Mouse (Mus musculus): Measurements from ENCODE around the gene Aldh5a1.
"Not testable (repeated sequence)": the region's sequence is repeated elsewhere in the genome, so short reads cannot be mapped to it uniquely, and the experiment has no call there.

Aldh5a1 gene

DNA sequence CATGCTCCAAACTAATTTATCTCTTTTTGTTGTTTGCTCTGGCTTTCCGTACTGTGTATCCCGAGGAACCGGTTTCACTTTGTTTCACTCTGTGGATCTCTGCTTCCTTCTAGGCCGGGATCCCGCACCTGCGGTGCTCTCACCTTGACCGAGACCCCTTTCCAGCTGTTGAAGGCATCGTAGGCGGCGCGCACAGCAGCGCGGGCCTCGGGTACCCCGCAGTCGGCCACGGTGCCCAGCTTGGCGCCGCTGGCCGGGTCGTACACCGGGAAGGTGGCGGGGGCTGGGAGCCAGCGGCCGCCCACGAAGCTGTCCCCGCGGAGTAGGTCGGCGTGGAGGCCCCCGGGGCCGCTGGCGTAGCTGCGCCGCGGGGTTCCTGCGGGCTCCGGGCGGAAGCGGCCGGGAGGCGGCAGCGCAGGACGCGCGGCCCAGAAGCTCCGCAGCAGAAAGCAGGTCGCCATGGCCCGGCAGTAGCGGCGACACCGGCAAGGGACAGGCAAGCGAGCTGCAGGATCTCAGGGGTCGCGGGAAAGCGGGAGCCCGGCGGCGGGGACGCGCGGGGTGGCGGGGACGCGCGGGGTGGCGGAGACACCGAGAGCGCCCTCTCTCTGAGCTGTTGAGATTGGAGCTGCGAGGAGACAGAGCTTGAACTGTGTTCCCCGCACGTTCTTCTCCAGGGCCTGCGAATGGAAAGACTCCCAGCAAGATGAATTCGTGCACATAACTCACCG, at the start of gene Aldh5a1:
Aldh5a1 (minus strand) TSS at position 554 of the 731 bp plus-strand sequence.
- peak; percentile 65 for DNase-seq (ENCODE audit: low spot score)

DNA sequence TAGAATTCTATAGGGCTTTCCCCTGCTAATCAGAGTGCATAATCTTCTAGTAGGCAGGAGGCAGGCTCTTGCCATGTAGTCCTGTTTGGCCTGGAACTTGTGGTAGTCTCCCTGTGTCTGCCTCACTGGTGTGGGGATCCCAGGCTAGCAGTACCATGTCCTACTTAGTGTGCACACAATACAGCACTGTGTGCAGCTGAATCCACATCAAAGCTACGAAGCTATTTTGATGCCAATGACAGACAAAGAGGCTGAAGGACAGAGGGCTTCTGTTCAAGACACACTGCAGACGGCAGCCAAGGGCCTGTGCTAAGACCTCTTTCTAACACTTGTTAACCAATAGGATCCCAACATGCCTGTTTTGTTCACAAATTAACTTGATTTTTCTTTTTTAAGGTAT, 48.0 kb upstream of the Aldh5a1 start:
- DNase-seq (ENCODE audit: low spot score) = no peak

DNA sequence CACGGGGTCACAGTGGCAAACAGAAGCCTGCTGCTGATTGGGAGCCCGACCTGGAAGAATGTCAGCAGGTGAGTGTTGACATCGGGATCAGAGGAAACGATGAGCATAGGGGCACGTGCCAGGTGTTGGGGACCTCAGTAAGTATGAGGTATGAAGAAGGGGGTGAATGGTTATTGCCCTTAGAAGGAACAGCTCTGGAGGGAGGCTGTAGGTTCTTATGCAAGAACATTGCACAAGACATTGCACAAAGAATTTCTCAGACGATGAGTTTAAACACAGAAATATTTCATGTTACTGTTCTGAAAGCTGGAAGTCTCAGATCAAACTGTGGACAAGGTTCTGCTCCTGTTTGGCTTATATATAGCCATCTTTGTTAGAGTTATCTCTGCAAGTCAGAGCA, 43.6 kb upstream of the Aldh5a1 start:
- no peak for DNase-seq (ENCODE audit: low spot score)

DNA sequence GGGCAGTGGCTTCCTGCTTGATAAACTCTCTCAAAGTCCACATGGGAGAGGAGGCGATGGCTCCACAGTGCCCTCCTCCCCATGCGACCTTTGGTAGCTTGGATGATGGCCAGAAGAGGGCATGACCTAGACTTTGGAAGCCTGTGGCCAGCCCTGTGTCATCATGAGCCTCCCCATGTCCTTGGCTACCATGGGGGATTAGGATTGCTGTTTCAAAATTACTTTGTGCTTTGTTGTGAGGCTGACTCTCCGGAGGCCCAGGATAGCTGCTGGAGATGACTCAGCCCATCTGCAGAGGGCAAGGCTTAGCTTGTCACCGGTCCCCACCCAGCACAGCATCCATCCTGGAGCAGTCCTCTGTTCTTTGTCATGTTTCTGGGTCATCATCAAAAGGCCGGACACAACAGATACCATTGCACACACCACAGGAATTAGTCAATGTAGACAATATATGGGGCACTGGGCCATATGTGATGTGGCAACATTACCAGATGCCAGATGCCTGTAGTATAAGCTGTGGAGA, 40.4 kb upstream of the Aldh5a1 start:
- no peak for DNase-seq (ENCODE audit: low spot score)

DNA sequence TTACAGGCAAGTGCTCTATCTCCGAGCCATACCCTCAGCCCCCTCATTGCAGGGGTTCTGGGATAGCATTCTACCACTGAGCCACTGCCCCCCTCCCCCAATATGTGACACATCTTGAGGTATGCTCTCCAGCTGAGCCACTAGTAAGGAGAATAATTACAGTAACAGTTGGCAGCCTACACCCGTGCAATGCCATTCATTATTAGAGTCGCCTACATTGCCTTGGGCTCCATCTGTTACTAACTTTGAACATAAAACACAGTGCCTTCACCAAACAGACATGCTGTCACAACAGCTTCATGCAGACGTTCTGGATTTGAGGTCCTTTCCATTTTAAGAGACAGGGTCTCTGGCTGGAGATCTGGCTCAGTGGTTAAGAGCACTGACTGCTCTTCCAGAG, 38.9 kb upstream of the Aldh5a1 start:
- DNase-seq (ENCODE audit: low spot score) = no peak

DNA sequence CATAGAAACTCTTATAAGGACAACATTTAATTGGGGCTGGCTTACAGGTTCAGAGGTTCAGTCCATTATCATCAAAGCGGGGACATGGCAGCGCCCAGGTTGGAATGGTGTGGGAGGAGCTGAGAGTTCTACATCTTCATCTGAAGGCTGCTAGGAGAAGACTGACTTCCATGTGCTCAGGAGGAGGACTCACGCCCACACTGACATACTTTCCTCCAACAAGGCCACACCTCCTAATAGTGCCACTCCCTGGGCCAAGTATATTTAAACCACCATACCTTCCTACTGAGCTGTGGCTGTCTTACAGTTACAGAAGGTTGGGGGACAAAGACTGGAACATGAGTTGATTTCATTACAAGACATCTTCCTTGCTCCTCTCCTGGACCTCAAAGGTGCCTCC, 34.3 kb upstream of the Aldh5a1 start:
- DNase-seq (ENCODE audit: low spot score) = not testable (repeated sequence)

DNA sequence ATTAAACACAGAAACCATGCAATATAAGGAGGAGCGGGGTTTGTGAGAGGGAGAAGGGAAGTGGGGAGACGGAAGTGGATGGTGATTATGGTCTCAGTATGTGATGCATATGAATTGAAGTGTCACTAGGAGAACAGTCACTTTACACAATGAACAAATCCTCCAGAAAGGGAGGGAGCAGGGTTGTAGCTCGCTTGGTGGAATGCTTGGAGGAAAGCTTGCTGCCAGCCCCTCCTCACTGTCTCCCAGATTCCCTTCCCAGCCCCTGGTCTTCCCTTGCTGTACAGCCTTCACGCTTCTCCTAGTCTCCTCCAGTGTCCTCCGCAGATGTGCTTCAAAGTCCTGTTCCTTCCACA, 28.4 kb upstream of the Aldh5a1 start:
- DNase-seq (ENCODE audit: low spot score) = no peak

DNA sequence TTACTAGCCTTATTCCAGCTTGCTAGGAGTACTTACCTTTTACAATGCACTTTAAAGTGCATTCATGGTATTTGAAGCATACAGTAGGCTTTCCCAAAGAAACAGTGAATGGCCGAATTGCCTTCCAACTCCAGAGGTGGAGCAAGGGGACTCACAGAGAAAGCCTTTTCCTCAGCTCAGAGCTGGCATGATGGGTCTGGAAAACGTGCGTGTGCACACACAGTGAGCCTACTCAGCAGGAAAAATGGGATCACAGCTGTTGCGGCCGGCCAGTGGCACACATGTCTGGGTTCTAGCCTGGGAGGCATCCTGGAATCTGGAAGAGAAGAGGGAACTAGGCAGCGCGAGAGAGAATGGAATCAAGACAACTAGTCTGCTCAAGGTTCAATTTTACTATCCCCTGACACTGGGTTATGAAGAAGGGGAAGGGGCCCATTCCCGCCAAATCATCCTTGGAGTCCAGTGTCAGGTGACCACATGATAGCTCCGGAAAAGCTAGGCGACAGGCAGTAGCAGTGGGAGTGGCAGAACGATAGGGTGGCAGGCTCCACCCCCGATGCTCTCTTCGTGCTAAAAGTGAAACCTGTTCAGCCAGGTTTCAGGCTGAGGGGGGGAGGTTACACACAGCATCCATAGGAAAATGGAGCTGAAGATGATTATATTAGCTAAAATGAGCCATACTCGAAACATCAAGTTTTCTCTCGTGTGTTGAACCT, 27.8 kb upstream of the Aldh5a1 start:
- DNase-seq (ENCODE audit: low spot score) = no peak

DNA sequence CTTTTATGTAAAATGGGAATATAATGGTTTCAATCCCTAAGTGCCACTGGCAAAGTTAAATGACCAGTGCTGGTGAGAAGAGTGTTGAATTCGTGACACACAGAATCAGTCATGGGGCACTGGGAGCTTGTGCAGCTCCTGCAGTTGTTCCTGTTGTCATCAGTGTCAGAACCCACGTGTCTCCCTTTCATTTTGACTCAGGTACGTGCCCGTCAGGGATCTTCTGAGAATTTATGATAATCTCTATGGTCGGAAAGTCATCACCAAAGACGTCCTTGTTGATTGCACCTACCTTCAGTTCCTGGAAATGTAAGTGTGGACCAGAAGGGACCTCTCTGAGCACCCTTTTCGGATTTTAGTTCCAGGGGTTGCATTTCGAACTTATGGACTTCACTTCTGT, 24.7 kb upstream of the Aldh5a1 start:
- DNase-seq (ENCODE audit: low spot score) = no peak

DNA sequence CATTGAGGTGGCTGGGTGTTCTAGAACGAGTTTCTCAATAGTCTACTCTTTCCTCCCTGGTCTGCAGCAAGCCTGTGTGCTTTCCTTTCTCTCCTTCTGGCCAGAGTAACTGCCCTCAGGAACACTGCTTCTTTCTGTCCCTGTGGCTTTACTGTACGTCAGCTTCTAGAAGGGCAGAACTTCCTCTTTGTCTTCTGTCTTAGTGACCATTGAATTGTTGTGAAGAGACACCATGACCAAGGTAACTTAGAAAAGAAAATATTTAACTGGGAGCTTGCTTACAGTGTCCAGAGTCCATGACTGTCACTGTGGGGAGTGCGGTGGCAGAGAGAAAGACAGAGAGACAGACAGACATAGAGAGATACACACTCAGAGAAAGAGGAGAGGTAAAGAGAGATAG, 22.6 kb upstream of the Aldh5a1 start:
- DNase-seq (ENCODE audit: low spot score) = no peak

DNA sequence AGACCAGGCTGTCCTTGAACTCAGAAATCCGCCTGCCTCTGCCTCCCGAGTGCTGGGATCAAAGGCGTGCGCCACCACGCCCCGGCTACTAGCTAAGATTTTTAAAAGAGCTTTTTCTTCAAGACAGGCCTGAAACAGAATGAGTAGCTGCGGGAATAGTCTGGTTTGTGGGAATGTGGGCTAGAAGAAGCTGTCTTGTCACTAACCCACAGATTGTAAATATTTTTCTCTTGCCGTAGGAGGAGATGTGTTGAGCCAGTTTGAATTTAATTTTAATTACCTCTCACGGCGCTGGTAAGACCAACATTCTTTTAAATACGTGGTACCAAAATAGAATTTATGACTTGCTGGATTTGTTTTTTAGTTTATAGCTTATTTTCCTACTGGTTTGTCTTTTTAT, 21.2 kb upstream of the Aldh5a1 start:
- DNase-seq (ENCODE audit: low spot score) = no peak

DNA sequence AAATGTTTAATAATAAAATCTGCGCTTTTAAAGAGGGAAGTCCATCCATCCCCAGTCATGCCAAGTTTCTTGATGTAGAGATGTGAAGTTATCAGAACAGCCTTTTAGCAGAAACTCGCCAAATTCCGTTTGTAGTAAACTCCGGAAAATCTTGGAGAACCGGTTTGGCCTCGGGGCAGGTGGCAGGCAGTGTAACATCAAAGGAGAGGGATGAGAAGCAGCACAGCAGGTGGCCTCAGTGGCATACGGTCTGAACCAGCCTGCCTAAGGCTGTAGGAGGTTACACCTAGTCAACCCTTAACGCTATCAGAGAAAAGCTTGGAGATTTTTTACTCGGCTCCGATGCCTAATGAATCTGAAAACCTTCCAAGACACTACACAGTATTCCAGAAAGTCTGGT, 18.0 kb upstream of the Aldh5a1 start:
- DNase-seq (ENCODE audit: low spot score) = no peak

DNA sequence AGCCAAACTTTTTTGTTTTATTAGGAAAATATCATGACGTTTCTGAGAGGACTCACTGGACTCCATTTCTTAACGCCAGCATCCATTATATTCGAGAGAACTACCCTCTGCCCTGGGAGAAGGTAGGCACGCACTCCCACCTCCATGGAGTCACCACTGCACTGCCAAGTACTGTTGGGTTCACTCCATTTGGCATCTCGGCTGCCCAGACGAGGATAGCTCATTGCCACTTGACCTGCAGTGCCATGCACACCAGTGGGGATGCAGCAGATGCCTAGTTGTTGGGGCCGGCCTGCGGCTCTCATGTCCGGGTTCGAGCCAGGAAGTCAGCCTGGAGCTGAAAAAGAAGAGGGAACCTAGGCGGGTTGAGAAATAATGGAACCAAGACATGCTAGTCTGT, 17.6 kb upstream of the Aldh5a1 start:
- no peak for DNase-seq (ENCODE audit: low spot score)

DNA sequence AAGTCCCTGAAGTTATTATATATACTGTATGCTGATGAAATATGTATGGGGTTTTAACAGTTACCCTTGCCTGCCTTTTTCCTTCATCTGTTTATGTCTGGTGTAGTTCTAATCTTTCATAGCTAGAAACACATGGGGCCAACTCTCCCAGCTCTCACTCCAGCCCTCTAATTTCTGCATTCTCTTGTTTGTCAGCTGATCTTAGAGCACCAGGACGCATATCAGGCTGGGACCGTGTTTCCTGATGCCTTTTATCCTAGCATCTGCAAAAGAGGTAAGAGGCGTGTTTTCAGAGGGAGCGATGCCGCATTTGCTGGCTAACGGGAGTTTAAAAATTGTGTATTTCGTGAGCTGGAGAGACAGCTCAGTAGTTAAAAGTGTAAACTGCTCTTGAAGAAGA, 15.2 kb upstream of the Aldh5a1 start:
- DNase-seq (ENCODE audit: low spot score) = no peak

DNA sequence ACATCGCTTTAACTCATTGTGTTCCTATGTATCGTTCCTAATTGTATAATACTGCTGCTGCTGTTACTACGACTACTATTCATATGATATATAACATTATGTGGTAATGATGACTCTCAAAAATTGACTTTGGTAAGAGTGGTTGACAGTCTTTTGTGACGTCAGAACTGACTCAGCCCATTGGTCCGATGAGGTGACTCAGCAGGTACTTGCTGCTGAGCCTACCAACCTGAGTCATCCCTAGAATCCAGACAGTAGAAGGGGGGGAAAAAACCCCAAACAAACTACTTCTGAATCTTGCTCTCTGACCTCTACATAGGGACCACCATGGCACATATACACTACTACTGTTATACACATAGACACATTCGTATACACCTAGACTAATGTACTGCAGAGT, 11.4 kb upstream of the Aldh5a1 start:
- no peak for DNase-seq (ENCODE audit: low spot score)

DNA sequence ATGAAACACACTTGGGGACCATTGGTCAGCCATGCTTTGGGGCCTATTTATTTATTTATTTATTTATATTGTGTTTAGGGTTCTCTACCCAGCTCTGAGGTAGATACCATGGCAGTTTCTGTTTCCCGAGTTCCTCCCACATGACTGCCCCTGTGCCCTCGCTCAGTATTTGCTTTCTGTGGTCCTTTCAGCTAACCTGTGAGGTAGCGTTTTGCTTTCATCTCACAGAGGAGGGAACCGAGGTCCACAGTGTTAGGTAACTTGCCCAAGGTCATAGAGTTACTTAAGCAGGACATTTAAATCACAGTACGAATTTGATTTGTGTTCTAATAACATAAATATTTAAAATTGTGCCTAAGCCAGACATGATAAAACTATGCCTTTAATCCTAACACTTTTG, 9.7 kb upstream of the Aldh5a1 start:
- DNase-seq (ENCODE audit: low spot score) = no peak

DNA sequence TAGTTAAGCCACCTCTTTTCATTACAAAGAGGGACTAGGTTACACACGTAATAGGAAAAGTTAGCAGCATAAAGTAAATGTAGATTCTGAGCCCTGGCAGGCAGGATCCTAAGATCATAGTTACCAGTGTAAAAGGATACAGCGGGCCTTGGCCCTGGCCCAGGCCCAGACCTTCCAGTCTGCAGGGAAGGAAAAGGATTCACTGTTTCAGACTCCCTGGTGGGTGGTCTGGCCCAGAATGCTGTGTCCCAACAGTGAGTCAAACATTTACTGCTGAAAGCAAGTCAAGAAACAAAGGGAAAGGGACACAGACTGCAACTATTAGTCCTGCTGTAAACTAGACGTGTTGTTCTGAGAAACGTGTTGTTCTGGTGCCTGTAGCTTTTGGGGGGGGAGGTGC, 8.1 kb upstream of the Aldh5a1 start:
- DNase-seq (ENCODE audit: low spot score) = no peak

DNA sequence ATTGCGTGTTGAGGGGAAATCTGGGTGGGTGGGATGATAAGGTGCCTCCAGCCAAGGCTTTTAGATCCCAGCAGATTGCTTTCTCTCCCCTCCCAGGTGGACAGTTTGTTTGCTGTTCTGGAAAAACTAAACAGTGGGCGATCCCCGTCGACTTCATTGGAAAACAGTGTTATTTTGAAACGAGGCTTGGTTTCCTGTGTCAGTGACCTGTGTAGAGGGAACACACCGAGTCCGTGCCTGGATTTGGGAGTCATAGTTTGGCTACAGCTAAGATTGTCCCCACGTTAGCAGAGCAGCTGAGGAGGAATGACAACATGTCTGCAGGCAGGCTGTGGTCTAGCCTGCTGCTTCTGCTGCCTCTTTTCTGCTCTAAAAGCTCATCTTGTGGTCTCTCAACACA, 5.8 kb upstream of the Aldh5a1 start:
- DNase-seq (ENCODE audit: low spot score) = no peak

DNA sequence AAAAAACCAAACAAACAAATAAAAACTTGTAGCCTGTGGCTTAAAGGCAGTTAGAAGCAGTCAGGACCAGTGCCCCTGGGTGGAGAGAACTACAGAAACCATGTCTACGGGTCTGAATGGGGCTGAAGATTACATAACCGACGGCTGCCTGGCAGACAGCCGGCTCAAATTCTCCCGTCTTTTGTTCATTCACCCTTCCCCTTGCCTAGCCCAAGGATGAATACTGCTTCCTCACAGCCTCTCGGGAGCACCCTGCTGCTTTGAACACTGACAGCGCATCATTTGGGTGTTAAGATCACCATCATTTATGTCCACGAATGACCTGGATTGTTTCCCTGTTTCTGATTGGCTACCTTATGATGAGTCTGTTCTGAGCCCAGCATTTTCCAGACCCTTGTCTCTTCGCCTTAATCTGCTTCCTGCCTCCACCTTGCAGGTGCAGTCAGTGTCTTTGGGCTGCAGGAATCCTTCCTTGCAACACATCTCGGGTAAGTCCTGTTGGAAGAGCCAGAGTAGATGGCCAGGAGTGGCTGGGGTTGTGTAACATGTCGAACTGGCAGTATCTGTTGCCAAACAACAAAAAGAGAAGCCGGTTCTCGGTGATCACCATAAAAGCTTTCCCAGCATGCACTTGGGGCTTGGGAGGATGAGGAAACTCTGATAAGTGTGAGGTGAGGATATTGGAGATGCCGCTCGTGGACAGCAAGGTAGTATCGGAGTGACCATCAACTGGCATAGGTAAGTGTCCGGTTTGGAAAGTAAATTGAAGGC, 5.2 kb upstream of the Aldh5a1 start, which contains the start of gene Gpld1:
Gpld1 (plus strand) TSS at position 641 of the 771 bp plus-strand sequence.
- no peak for DNase-seq (ENCODE audit: low spot score)

DNA sequence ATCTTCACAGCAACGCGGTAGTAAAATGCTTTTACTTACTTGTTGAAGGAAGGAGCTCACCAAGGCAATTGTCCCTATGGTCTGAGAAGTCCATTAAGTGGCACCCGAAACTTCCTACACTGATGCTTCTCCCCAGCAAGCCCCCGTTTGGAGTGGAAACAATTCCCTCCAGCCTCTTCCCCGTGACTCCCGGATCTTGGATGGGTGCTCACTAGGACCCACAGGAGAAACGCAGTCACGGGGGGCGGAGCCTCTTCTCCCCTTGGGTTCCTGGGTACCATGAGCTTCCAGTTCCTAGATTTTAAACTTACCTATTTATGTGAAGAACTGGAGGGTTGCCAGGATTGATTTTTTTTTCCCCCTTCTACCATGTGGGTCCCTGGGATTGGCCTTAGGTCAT, 2.0 kb upstream of the Aldh5a1 start:
- DNase-seq (ENCODE audit: low spot score) = no peak

DNA sequence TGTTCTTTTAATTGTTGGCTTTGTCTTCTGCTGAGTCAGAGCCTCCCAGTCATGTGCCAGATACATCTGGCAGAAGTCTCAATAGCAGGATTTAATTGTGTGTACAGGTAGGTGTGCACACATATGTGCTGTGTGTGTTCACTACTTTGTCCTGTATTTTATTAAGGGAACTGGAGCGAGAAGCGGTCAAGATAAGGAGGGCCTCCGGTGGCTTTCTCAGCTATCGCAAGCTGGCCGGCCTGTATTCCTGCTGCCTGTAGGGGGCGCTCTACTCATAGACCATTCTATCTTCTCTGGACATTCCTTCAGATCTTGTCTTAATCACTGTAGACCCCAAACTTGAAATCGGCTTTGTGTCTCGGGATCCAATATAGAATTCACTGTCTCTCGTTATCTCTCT, 1.2 kb upstream of the Aldh5a1 start:
- peak; percentile 29 for DNase-seq (ENCODE audit: low spot score)

DNA sequence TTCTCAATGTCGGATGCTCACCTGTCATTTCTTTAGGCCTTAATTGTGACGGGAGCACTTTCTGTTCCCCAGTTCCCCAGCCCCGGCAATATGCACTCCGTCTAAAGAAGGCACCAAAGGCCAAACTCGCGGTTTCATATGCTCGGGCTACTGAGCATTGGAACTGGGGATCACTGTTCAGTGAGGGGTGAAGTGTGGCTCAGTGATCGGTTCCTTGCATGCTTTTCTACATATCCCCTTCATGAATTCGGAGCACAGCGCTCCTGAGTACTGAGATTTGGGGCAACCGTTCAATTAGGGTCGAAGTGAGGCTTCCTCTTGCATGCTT, 342 bp upstream of the Aldh5a1 start:
- DNase-seq (ENCODE audit: low spot score) = no peak

DNA sequence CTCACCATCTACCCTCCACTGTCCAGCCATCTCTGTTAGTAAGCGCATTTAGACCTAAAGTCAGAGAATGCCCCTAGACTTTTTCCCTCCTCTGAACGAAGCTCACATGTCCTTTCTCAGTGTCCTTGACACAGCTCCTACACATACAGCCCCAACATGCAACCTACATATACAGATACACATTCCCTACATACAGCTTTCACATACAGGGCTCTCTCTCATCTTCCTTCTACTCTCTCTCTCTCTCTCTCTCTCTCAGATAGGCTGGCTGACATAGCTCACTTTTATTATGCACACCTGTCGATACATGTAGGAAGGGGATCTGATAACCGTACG, 721 bp downstream of the Aldh5a1 start:
- DNase-seq (ENCODE audit: low spot score) = no peak
